Mouse (Mus musculus) thymus, postnatal 14 days (tissue): Measurements from ENCODE around the gene Uba1.

ENCODE experiments used
- DNase-seq: peaks from one replicate; pipeline ENCODE4 v3.0.0; 2021

Gene Uba1

GRCm38 (mm10) chrX:20730048-20730447 lies 71.9 kb downstream of the Uba1 start:
- peak; percentile 3 for DNase-seq
